Mouse (Mus musculus) layer of hippocampus, postnatal 14 days (tissue): Measurements from ENCODE around the gene Chpt1. TPM values are rescaled to one million over a fixed set of nuclear protein-coding genes. Genes with fewer than 3 reads are reported as not detected.
"Not testable (repeated sequence)": the region's sequence is repeated elsewhere in the genome, so short reads cannot be mapped to it uniquely, and the experiment has no call there.

Experiments
- DNase-seq, 2 experiments: peaks; one replicate each; pipeline ENCODE4 v3.0.0; 2021 to 2022; ENCODE audit warnings: low spot score in 2 of 2, mixed read lengths in 1 of 2
- long read RNA-seq, 2 experiments: library from polyadenylated mRNA; stranded (forward); transcript quantifications; one replicate each; pipeline ENCODE4 v2.0.0; 2021
- total RNA-seq, 2 experiments: library from RNA; stranded (reverse); gene quantifications; 2 replicates each; pipeline ENCODE4 v1.2.3; 2021

Chpt1 gene
- 10 to 100 TPM; 43.3 to 45.8 TPM for total RNA-seq
- long read RNA-seq, experiment 1, full-length matches to known transcripts: 49 of 59 reads
- long read RNA-seq, experiment 1, partial matches to known transcripts: 1 of 59 reads
- long read RNA-seq, experiment 1, other reads (novel, unspliced or antisense): 9 of 59 reads
- long read RNA-seq, experiment 2, full-length matches to known transcripts: 39 of 45 reads
- long read RNA-seq, experiment 2, partial matches to known transcripts: 3 of 45 reads
- long read RNA-seq, experiment 2, other reads (novel, unspliced or antisense): 3 of 45 reads

- peak; percentile 76 to 81 for DNase-seq
Measured at GRCm38 (mm10) chr10:88503421-88504314, at the start of gene Chpt1. Chpt1 (minus strand) TSS chr10:88504073.

- no peak for DNase-seq
Measured at GRCm38 (mm10) chr10:88552738-88553137, 48.9 kb upstream of the Chpt1 start.

DNA sequence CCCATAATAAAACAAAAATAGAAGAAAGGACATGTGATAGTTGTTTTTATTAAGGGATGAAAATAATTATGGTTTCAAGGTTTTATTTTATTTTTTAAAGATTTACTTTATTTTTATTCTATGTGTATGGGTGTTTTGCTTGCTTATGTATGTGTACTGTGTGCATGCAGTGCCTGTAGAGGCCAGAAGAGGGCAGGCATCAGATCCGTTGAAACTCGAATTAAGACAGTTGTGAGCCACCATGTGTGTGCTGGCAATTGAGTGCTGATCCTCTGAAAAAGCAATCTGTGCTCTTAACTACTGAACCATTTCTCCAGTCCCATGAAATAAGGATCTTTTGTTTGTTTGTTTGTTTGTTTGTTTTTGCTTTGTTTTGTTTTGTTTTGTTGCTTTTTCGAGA, 46.4 kb upstream of the Chpt1 start:
- no peak for DNase-seq

DNA sequence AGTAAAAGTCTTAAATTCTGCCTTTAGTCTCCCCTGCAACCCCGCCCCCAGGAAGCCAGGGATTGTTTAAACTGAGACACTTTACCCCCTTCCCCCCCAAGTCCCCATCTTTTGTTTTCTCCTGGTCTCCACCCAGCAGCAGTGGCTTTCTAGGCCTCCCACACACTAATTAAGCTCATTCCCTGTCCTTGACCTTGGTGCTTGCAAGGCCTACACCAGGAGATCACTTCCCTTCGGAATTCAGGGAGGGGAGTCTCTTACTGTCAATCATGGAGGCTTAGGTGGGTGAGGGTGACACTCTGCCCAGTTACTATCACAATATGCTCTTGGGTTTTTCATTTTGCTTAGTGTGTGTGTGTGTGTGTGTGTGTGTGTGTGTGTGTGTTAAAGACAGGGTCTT, 43.8 kb upstream of the Chpt1 start:
- DNase-seq: no peak

- DNase-seq: no peak
Measured at GRCm38 (mm10) chr10:88530631-88531030, 26.8 kb upstream of the Chpt1 start.

GRCm38 (mm10) chr10:88524016-88524415, 20.1 kb upstream of the Chpt1 start:
- DNase-seq: peak in 1 of 2 experiments; percentile 32

GRCm38 (mm10) chr10:88523212-88523611, 19.3 kb upstream of the Chpt1 start:
- DNase-seq: no peak

- DNase-seq: no peak
Measured at GRCm38 (mm10) chr10:88522795-88523194, 18.9 kb upstream of the Chpt1 start.

GRCm38 (mm10) chr10:88515049-88515448, 11.2 kb upstream of the Chpt1 start:
- DNase-seq: not testable (repeated sequence)

GRCm38 (mm10) chr10:88514495-88514894, 10.6 kb upstream of the Chpt1 start:
- DNase-seq: peak; percentile 46 to 49

- no peak for DNase-seq
Measured at GRCm38 (mm10) chr10:88513574-88514135, 9.8 kb upstream of the Chpt1 start.

GRCm38 (mm10) chr10:88511355-88511754, 7.5 kb upstream of the Chpt1 start:
- no peak for DNase-seq

- DNase-seq: no peak
Measured at GRCm38 (mm10) chr10:88510503-88511271, 6.8 kb upstream of the Chpt1 start.

GRCm38 (mm10) chr10:88507691-88508143, 3.8 kb upstream of the Chpt1 start:
- no peak for DNase-seq

DNA sequence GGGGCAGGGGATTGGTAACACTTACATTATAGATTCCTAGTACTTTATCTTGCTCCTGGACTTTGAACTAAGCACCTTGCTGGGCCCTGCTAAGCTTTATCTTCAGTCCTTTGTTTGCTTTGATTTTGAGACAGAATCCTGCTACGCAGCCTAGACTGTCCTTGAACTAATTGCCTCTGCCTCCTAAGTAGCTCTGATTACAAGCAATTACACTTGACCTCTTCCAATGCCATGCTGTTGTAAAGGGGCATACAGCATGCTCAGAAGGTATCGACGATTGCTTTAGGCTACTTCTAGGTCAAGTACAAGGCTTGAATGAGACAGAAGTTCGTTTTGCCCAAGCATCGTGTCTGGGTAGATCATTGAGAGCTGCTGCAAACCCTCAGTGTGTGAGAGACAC, 1.4 kb upstream of the Chpt1 start:
- no peak for DNase-seq

- DNase-seq: no peak
Measured at GRCm38 (mm10) chr10:88504481-88504880, 608 bp upstream of the Chpt1 start.

DNA sequence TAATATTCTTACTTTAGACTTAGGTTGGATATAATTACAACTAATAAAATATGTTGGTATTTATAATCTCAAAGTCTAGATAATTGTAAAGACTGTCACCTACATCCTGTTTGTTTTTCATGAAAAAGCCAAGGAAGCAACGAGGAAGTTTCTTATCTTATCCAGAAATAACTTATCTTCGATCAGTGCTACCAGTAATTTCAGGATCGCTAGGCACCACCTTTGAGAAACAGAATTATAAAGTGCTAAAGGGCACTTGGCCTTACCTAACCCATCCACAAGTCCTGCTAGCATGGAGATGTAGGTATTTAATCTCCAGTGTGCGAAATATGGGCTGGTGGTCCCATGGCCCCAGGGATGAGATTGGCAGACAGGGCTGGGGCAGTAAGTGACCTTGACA, 954 bp downstream of the Chpt1 start:
- DNase-seq: no peak

GRCm38 (mm10) chr10:88501886-88502765, 1.7 kb downstream of the Chpt1 start:
- no peak for DNase-seq

DNA sequence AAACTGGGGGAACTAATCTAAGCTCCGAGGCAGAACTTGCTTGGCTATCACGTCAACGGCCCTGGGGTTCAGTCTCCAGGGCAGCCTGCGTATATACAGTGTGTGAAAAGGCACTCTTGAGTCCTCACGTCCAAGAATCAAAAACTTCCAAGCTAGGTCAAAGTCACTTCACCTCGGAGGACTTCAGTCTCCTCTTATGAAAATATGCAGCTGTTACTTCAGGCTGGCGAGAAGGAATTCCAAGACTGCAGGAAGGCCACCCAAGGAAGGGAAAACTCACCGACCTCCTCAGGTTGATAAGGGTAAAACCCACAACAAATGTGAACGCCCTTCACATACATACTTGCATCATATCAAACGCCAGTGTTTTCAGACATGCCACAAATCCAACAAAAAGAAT, 2.5 kb downstream of the Chpt1 start:
- no peak for DNase-seq

DNA sequence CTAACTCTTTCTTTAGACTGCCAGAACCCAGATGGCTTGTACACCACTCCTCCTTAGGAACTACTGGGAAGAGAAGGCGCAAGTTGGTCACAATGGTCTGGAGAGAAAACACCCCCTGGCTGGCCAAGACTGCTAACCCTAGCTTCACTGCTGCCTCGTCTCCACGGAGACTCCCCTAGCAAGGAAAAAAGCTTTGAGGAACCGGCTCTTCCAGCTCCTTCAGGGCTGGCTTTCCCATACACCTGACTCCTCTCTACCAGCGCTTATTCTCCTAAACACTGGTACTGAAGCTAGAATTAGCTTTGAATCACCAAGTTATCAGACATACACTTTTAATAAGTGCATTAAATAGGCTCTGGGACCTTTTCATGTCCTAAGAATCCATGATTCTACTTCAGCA, 3.9 kb downstream of the Chpt1 start:
- DNase-seq: no peak
